Mouse (Mus musculus): ENCODE data around the gene Plekhg6. TPM values are rescaled to one million over a fixed set of nuclear protein-coding genes. Genes with fewer than 3 reads are reported as not detected.
A peak's percentile ranks its signal among the peaks of the same experiment; 100 is the strongest.

Plekhg6 gene
- total and polyA plus RNA-seq, 2 experiments: 3.0 to 5.9 TPM

GRCm38 (mm10) chr6:125356264-125356663 lies 24.3 kb downstream of the Plekhg6 start:
- Histone ChIP-seq H3K4me3 (ENCODE audit: insufficient read depth, low read depth, low read length) (no peak overlapping the region), H3K27ac (replicated peaks; ENCODE audit: insufficient read depth, low read depth, low read length) (peak overlapping the region; percentile 25; the same call in 1 of the 2 replicates), H3K36me3 (ENCODE audit: control insufficient read depth, insufficient read depth, low read length) (peaks cover 23% of the 10 kb centered on the region; the same call in 1 of the 2 replicates), H3K27me3 (ENCODE audit: control insufficient read depth, insufficient read depth, low read length) (no peaks in the 10 kb centered on the region), H3K79me2 (ENCODE audit: control insufficient read depth, insufficient read depth, low read length) (peaks cover 40% of the 10 kb centered on the region; the same call in 1 of the 2 replicates), H3K9ac (ENCODE audit: low read depth, low read length) (no peak overlapping the region), H3K4me1 (ENCODE audit: control insufficient read depth, insufficient read depth, low read length) (peaks cover 44% of the 10 kb centered on the region)
- 22% methylated on average over 8 of the region's 8 CpGs for WGBS
- no peak for DNase-seq (ENCODE audit: extremely low read depth, low read depth, low spot score)
- no peak for TF ChIP-seq CTCF (IDR thresholded peaks at IDR 0.05; ENCODE audit: low read depth, low read length)
- TF ChIP-seq POLR2A (IDR thresholded peaks at IDR 0.05; ENCODE audit: extremely low read depth, insufficient read depth, low read length): no peak

- Histone ChIP-seq H3K36me3 (ENCODE audit: control insufficient read depth, insufficient read depth, low read length) (peaks cover 18% of the 10 kb centered on the region; the same call in 1 of the 2 replicates), H3K27me3 (ENCODE audit: control insufficient read depth, insufficient read depth, low read length) (no peaks in the 10 kb centered on the region), H3K79me2 (ENCODE audit: control insufficient read depth, insufficient read depth, low read length) (peaks cover 48% of the 10 kb centered on the region; the same call in 1 of the 2 replicates), H3K9ac (ENCODE audit: low read depth, low read length) (peak overlapping the region; percentile 46), H3K4me3 (ENCODE audit: insufficient read depth, low read depth, low read length) (peak overlapping the region; percentile 14; the same call in 1 of the 2 replicates), H3K27ac (replicated peaks; ENCODE audit: insufficient read depth, low read depth, low read length) (peak overlapping the region; percentile 73), H3K4me1 (ENCODE audit: control insufficient read depth, insufficient read depth, low read length) (peaks cover 45% of the 10 kb centered on the region)
- 8% methylated on average over 10 of the region's 10 CpGs for WGBS
- DNase-seq (ENCODE audit: extremely low read depth, low read depth, low spot score): peak; percentile 54
- TF ChIP-seq POLR2A (IDR thresholded peaks at IDR 0.05; ENCODE audit: extremely low read depth, insufficient read depth, low read length): no peak
- no peak for TF ChIP-seq CTCF (IDR thresholded peaks at IDR 0.05; ENCODE audit: low read depth, low read length)
Measured at GRCm38 (mm10) chr6:125355197-125355741, 25.3 kb downstream of the Plekhg6 start.

- WGBS: 8% methylated on average over 14 of the region's 14 CpGs
- Histone ChIP-seq H3K27ac (replicated peaks; ENCODE audit: insufficient read depth, low read depth, low read length) (peak overlapping the region; percentile 73), H3K36me3 (ENCODE audit: control insufficient read depth, insufficient read depth, low read length) (peaks cover 16% of the 10 kb centered on the region; the same call in 1 of the 2 replicates), H3K9ac (ENCODE audit: low read depth, low read length) (peak overlapping the region; percentile 46), H3K79me2 (ENCODE audit: control insufficient read depth, insufficient read depth, low read length) (peaks cover 53% of the 10 kb centered on the region; the same call in 1 of the 2 replicates), H3K4me3 (ENCODE audit: insufficient read depth, low read depth, low read length) (peak overlapping the region; percentile 14), H3K27me3 (ENCODE audit: control insufficient read depth, insufficient read depth, low read length) (no peaks in the 10 kb centered on the region), H3K4me1 (ENCODE audit: control insufficient read depth, insufficient read depth, low read length) (peaks cover 45% of the 10 kb centered on the region)
- DNase-seq (ENCODE audit: extremely low read depth, low read depth, low spot score): peak; percentile 75
- no peak for TF ChIP-seq POLR2A (IDR thresholded peaks at IDR 0.05; ENCODE audit: extremely low read depth, insufficient read depth, low read length)
Measured at GRCm38 (mm10) chr6:125354352-125355151, 26.0 kb downstream of the Plekhg6 start.

GRCm38 (mm10) chr6:125353655-125354054 lies 26.9 kb downstream of the Plekhg6 start:
- Histone ChIP-seq H3K27me3 (ENCODE audit: control insufficient read depth, insufficient read depth, low read length) (no peaks in the 10 kb centered on the region), H3K36me3 (ENCODE audit: control insufficient read depth, insufficient read depth, low read length) (peaks cover 12% of the 10 kb centered on the region; the same call in 1 of the 2 replicates), H3K27ac (replicated peaks; ENCODE audit: insufficient read depth, low read depth, low read length) (peak overlapping the region; percentile 73), H3K9ac (ENCODE audit: low read depth, low read length) (peak overlapping the region; percentile 13; the same call in 1 of the 2 replicates), H3K4me3 (ENCODE audit: insufficient read depth, low read depth, low read length) (peak overlapping the region; percentile 8; the same call in 1 of the 2 replicates), H3K79me2 (ENCODE audit: control insufficient read depth, insufficient read depth, low read length) (peaks cover 53% of the 10 kb centered on the region; the same call in 1 of the 2 replicates), H3K4me1 (ENCODE audit: control insufficient read depth, insufficient read depth, low read length) (peaks cover 47% of the 10 kb centered on the region)
- WGBS: 60% methylated on average over 4 of the region's 4 CpGs
- no peak for DNase-seq (ENCODE audit: extremely low read depth, low read depth, low spot score)
- TF ChIP-seq POLR2A (IDR thresholded peaks at IDR 0.05; ENCODE audit: extremely low read depth, insufficient read depth, low read length) (no peak), CTCF (IDR thresholded peaks at IDR 0.05; ENCODE audit: low read depth, low read length) (no peak)

GRCm38 (mm10) chr6:125353221-125353620 lies 27.4 kb downstream of the Plekhg6 start:
- no peak for DNase-seq (ENCODE audit: extremely low read depth, low read depth, low spot score)
- peak overlapping the region; percentile 73 for H3K27ac ChIP-seq (replicated peaks; ENCODE audit: insufficient read depth, low read depth, low read length)
- TF ChIP-seq POLR2A (IDR thresholded peaks at IDR 0.05; ENCODE audit: extremely low read depth, insufficient read depth, low read length) (no peak), CTCF (IDR thresholded peaks at IDR 0.05; ENCODE audit: low read depth, low read length) (no peak)

More at GRCm38 (mm10) chr6:125353221-125353620, 27.4 kb downstream of the Plekhg6 start:
- H3K9ac ChIP-seq (ENCODE audit: low read depth, low read length): 0 out of 2 replicates have a peak overlapping the region, but pooled peaks have one; percentile 13
- H3K79me2 ChIP-seq (ENCODE audit: control insufficient read depth, insufficient read depth, low read length): peaks cover 53% of the 10 kb centered on the region; the same call in 1 of the 2 replicates
- H3K27me3 ChIP-seq (ENCODE audit: control insufficient read depth, insufficient read depth, low read length): no peaks in the 10 kb centered on the region
- H3K36me3 ChIP-seq (ENCODE audit: control insufficient read depth, insufficient read depth, low read length): peaks cover 10% of the 10 kb centered on the region; the same call in 1 of the 2 replicates
- peaks cover 47% of the 10 kb centered on the region for H3K4me1 ChIP-seq (ENCODE audit: control insufficient read depth, insufficient read depth, low read length)
- WGBS: 72% methylated on average over 11 of the region's 11 CpGs
- peak overlapping the region; percentile 8; the same call in 1 of the 2 replicates for H3K4me3 ChIP-seq (ENCODE audit: insufficient read depth, low read depth, low read length)
